Mouse (Mus musculus): ENCODE measurements around the gene Pmel. TPM values are rescaled to one million over a fixed set of nuclear protein-coding genes. Genes with fewer than 3 reads are reported as not detected.

Pmel gene
- polyA plus RNA-seq, 1 experiment = 0.16 TPM

GRCm38 (mm10) chr10:128697072-128697725, 6.8 kb upstream of the Pmel start:
- Histone ChIP-seq H3K79me3 (ENCODE audit: low read depth) (peaks cover 10% of the 10 kb centered on the region), H3K36me3 (ENCODE audit: control insufficient read depth, insufficient read depth) (peaks cover 46% of the 10 kb centered on the region), H3ac (ENCODE audit: control insufficient read depth, insufficient read length, low read depth) (no peak overlapping the region), H3K4me3 (ENCODE audit: insufficient read depth, poor library complexity, severe bottlenecking) (no peak overlapping the region), H3K79me2 (ENCODE audit: control insufficient read depth, insufficient read depth) (peaks cover 26% of the 10 kb centered on the region), H3K27me3 (ENCODE audit: control insufficient read depth, insufficient read depth, insufficient read length) (no peaks in the 10 kb centered on the region)
- TF ChIP-seq CEBPB (IDR thresholded peaks at IDR 0.05; ENCODE audit: low read depth) = no peak
- no peak for TF ChIP-seq MYOD1 (IDR thresholded peaks at IDR 0.05; ENCODE audit: control insufficient read depth, insufficient read length, low read depth)

- Histone ChIP-seq H3K36me3 (ENCODE audit: control insufficient read depth, insufficient read depth) (peaks cover 60% of the 10 kb centered on the region), H3K79me3 (ENCODE audit: low read depth) (peaks cover 24% of the 10 kb centered on the region)
- no peak for TF ChIP-seq USF1 (IDR thresholded peaks at IDR 0.05; ENCODE audit: low read depth)
- TF ChIP-seq MYOG (IDR thresholded peaks at IDR 0.05; ENCODE audit: control insufficient read depth, extremely low read depth, insufficient read length) = no peak
- TF ChIP-seq MAX (IDR thresholded peaks at IDR 0.05) = no peak
- no peak for TF ChIP-seq CEBPB (IDR thresholded peaks at IDR 0.05; ENCODE audit: low read depth)
- no peak for TF ChIP-seq FOSL1 (IDR thresholded peaks at IDR 0.05; ENCODE audit: insufficient read depth, low read length, poor library complexity, severe bottlenecking)
- TF ChIP-seq CTCF (IDR thresholded peaks at IDR 0.05; ENCODE audit: control insufficient read depth, insufficient read depth, insufficient read length) = no peak
These were observed 5.0 kb upstream of the Pmel start for GRCm38 (mm10) chr10:128699006-128699405.

GRCm38 (mm10) chr10:128699611-128700010, 4.4 kb upstream of the Pmel start:
- no peak overlapping the region for H3K4me3 ChIP-seq (ENCODE audit: insufficient read depth, poor library complexity, severe bottlenecking)
- no peak overlapping the region for H3ac ChIP-seq (ENCODE audit: control insufficient read depth, insufficient read length, low read depth)
- no peak for TF ChIP-seq MYOG (IDR thresholded peaks at IDR 0.05; ENCODE audit: control insufficient read depth, extremely low read depth, insufficient read length)
- TF ChIP-seq CEBPB (IDR thresholded peaks at IDR 0.05; ENCODE audit: low read depth) = no peak
- no peak for TF ChIP-seq FOSL1 (IDR thresholded peaks at IDR 0.05; ENCODE audit: insufficient read depth, low read length, poor library complexity, severe bottlenecking)
- H3K79me2 ChIP-seq (ENCODE audit: control insufficient read depth, insufficient read depth) = peaks cover 34% of the 10 kb centered on the region
- H3K79me3 ChIP-seq (ENCODE audit: low read depth) = peaks cover 27% of the 10 kb centered on the region
- no peaks in the 10 kb centered on the region for H3K27me3 ChIP-seq (ENCODE audit: control insufficient read depth, insufficient read depth, insufficient read length)
- peaks cover 60% of the 10 kb centered on the region for H3K36me3 ChIP-seq (ENCODE audit: control insufficient read depth, insufficient read depth)

More at GRCm38 (mm10) chr10:128699006-128699405, 5.0 kb upstream of the Pmel start:
- Histone ChIP-seq H3K4me3 (ENCODE audit: insufficient read depth, poor library complexity, severe bottlenecking) (no peak overlapping the region), H3K27me3 (ENCODE audit: control insufficient read depth, insufficient read depth, insufficient read length) (no peaks in the 10 kb centered on the region), H3K79me2 (ENCODE audit: control insufficient read depth, insufficient read depth) (peaks cover 34% of the 10 kb centered on the region), H3ac (ENCODE audit: control insufficient read depth, insufficient read length, low read depth) (no peak overlapping the region)

GRCm38 (mm10) chr10:128700712-128701111, 3.3 kb upstream of the Pmel start:
- H3K4me3 ChIP-seq (ENCODE audit: insufficient read depth, poor library complexity, severe bottlenecking) = no peak overlapping the region
- peaks cover 60% of the 10 kb centered on the region for H3K36me3 ChIP-seq (ENCODE audit: control insufficient read depth, insufficient read depth)
- H3K79me2 ChIP-seq (ENCODE audit: control insufficient read depth, insufficient read depth) = peaks cover 26% of the 10 kb centered on the region
- H3K27me3 ChIP-seq (ENCODE audit: control insufficient read depth, insufficient read depth, insufficient read length) = no peaks in the 10 kb centered on the region
- H3ac ChIP-seq (ENCODE audit: control insufficient read depth, insufficient read length, low read depth) = no peak overlapping the region
- H3K79me3 ChIP-seq (ENCODE audit: low read depth) = peaks cover 19% of the 10 kb centered on the region
- TF ChIP-seq MYOD1 (IDR thresholded peaks at IDR 0.05; ENCODE audit: control insufficient read depth, insufficient read length, low read depth) (no peak), FOSL1 (IDR thresholded peaks at IDR 0.05; ENCODE audit: insufficient read depth, low read length, poor library complexity, severe bottlenecking) (no peak), CTCF (IDR thresholded peaks at IDR 0.05; ENCODE audit: control insufficient read depth, insufficient read depth, insufficient read length) (no peak), MYOG (IDR thresholded peaks at IDR 0.05; ENCODE audit: control insufficient read depth, extremely low read depth, insufficient read length) (no peak), CEBPB (IDR thresholded peaks at IDR 0.05; ENCODE audit: low read depth) (no peak), USF1 (IDR thresholded peaks at IDR 0.05; ENCODE audit: low read depth) (no peak), MAX (IDR thresholded peaks at IDR 0.05) (no peak)

GRCm38 (mm10) chr10:128702328-128703007, 1.5 kb upstream of the Pmel start:
- Histone ChIP-seq H3ac (ENCODE audit: control insufficient read depth, insufficient read length, low read depth) (no peak overlapping the region), H3K4me3 (ENCODE audit: insufficient read depth, poor library complexity, severe bottlenecking) (no peak overlapping the region), H3K79me2 (ENCODE audit: control insufficient read depth, insufficient read depth) (peaks cover 26% of the 10 kb centered on the region), H3K27me3 (ENCODE audit: control insufficient read depth, insufficient read depth, insufficient read length) (no peaks in the 10 kb centered on the region), H3K36me3 (ENCODE audit: control insufficient read depth, insufficient read depth) (peaks cover 57% of the 10 kb centered on the region), H3K79me3 (ENCODE audit: low read depth) (peaks cover 19% of the 10 kb centered on the region)
- no peak for TF ChIP-seq USF1 (IDR thresholded peaks at IDR 0.05; ENCODE audit: low read depth)
- TF ChIP-seq MYOD1 (IDR thresholded peaks at IDR 0.05; ENCODE audit: control insufficient read depth, insufficient read length, low read depth) = no peak
- TF ChIP-seq CTCF (IDR thresholded peaks at IDR 0.05; ENCODE audit: control insufficient read depth, insufficient read depth, insufficient read length) = no peak
- TF ChIP-seq MAX (IDR thresholded peaks at IDR 0.05) = no peak
- no peak for TF ChIP-seq FOSL1 (IDR thresholded peaks at IDR 0.05; ENCODE audit: insufficient read depth, low read length, poor library complexity, severe bottlenecking)
- no peak for TF ChIP-seq CEBPB (IDR thresholded peaks at IDR 0.05; ENCODE audit: low read depth)
- no peak for TF ChIP-seq MYOG (IDR thresholded peaks at IDR 0.05; ENCODE audit: control insufficient read depth, extremely low read depth, insufficient read length)
